Mouse (Mus musculus) layer of hippocampus, postnatal 36 days (tissue): ENCODE data around the gene Tmem175. TPM values are rescaled to one million over a fixed set of nuclear protein-coding genes. Genes with fewer than 3 reads are reported as not detected.
"Not testable (repeated sequence)": the region's sequence is repeated elsewhere in the genome, so short reads cannot be mapped to it uniquely, and the experiment has no call there.

Experiments
- DNase-seq, 2 experiments: peaks; one replicate each; pipeline ENCODE4 v3.0.0; 2022
- total RNA-seq, 2 experiments: library from RNA; stranded (reverse); gene quantifications; 2 replicates each; pipeline ENCODE4 v1.2.3; 2021

Tmem175 gene
- total RNA-seq, result 10 to 100 TPM; 40.1 to 43.0 TPM

DNA sequence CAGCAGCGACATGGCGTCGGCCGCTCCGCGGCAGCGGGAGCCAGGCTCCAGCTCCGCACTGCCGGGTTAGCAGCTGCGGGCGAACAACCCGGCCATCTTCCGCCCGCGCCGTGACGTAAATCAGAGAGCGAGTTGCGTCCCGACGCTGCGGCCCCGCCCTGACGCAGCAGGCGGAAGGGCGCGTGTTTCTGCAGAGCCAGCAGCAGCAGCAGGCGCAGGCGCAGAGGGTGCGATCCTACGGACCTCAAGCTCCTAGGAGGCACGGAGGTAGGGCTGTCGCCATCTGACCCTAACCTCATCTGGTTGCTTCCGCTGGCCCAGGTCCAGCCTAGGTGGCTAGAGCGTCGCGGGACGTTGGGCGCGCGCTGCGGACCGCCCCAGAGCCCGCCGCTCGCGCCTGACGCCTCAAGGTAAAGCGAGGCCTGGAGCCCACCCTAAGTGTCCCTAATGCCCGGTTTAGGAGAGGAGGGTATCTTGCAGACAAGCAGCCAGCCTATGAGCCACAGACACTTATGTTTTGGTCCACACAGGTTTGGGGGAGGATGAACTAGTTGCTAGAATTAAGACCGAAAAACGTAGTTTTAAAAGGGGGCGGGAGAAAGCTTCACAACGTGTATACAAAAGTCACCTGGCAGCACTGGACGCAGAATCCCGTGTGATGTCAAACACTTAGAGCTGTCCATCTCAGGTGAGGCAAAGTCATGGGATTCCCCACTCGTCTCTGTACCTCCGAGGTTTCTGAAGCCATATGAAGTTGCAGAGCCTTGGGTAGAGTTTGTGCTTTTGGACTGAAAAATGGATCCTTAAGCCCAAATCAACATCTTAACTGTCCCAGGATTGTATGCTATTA, at the start of gene Tmem175, which contains the start of gene Gak:
Tmem175 (plus strand) TSS at position 137 of the 850 bp plus-strand sequence.
Gak (minus strand) TSS at position 122 of the 850 bp plus-strand sequence.
- DNase-seq, result peak; percentile 91 to 93

DNA sequence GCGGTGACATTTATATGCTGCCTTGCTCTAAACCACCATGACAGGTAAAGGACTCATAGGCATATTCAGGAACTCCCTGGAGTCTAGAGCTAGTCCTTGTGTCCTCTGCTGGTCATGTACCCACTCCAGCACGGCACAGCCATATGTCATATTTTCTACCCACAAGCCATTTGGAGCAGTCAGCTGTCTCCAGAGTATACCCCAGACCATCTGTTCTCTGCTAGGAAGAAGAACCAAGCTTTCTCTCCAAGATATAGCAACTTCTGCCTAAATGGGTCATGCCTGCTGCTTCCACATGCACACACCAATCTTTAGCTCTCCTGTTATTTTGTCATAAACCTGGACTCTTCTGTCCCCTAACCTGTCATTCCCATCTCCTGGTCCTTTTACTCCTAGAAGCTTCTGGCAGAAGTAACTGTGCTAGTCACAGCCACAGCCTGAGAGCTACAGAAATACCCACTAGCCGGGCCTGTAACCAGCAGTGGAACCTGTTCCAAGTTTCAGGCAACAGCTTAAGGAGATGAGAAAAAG, 48.1 kb upstream of the Tmem175 start:
- peak; percentile 45 to 55 for DNase-seq

DNA sequence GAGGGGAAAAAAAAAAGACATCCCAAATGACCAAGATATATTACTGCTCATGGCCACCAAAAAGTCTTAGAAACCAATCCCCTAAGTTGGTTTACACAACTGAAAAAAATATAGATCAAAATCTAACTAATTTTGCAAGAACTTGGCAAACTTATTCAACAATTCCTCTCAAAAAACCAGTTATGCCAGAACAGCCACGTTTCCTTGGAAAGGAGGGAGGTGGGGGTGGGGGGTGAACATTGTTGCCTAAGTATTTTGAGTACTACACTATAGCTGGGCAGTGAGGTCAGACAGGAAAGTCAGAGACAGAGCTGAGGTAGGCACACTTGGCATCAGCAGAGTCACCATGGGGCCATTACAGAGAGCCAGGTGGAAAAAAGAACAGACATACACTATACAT, 29.6 kb upstream of the Tmem175 start:
- DNase-seq, result no peak

DNA sequence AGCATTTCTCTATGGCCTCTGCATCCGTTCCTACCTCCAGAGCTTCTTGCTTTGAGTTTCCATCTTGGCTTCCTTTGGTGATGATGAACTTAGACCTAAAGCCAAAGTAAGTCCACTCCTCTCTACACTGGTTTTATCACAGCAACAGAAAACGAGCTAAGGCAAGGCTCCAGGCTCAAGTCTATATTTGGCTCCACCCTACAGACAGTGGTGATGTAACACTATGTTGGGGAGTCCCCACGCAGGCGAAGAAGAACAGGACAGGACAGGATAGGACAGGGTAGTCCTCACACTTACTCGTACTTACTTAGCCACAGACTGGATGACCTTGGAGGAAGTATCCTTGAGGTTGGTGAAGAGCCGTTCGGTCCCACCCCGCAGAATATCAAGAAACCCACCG, 27.0 kb upstream of the Tmem175 start:
- no peak for DNase-seq

DNA sequence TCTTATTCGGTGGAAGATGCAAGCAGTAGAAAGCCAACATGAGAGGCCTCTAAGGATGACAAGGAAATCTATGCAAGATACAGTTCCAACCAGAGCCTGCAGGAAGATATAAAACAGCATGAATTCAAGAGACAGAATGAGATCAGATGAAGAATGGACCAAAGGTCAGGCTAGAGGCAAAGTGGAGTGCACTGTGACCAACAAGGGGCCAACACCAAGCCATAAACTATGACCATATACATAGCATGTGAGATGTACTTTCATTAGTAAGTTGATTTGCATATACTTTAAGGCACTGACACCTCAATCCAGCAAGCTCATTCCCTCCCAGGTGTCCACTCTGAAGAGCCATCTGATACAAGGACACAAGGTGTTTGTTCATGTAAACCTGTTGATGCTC, 19.1 kb upstream of the Tmem175 start:
- DNase-seq, result no peak

DNA sequence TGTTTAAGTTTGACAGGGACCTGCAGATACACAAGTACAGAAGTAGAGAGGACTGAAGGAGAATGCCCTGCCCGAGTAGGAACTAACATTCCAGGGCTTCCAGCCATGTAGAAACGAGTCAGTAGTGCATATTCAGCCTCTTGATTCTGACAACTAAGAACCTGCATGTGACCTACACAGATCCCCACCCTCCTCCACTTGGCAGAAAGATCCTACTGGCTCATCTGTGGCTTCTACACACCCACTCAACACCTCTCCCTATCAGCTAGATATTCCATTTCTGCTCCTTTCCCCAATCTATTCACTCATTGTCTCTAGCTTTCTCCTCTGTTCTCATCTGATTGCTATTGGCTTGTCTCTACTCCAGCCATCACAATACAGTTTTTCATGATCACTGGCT, 7.7 kb upstream of the Tmem175 start:
- DNase-seq, result peak in 1 of 2 experiments; percentile 30

DNA sequence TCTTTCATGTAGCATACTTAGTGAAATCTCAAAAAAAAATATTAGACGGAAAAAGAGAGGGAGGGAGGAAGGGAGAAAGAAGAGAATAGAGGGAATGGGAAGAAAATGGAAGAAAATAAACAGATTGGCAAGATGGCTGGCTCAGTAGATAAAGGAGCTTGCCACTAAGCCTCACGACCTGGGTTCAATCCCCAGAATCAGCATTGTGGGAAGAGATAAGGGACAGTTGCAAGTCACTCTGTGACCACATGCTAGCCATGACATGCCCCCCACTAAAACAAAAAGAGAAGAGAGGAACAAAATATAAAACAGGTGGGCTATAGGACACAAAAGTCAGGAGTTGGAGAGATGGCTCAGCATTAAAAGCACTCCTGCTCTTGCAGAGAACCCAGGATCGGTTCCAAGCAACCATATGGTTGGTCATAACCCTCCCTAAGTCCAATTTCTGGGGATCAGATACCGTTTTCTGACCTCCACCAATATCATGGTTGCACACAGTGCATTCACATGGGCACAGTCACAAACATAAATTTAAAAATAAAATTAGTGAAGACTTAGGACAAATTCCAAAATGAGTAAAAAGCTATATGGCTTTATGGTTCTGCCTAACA, 3.4 kb upstream of the Tmem175 start:
- DNase-seq, result no peak

DNA sequence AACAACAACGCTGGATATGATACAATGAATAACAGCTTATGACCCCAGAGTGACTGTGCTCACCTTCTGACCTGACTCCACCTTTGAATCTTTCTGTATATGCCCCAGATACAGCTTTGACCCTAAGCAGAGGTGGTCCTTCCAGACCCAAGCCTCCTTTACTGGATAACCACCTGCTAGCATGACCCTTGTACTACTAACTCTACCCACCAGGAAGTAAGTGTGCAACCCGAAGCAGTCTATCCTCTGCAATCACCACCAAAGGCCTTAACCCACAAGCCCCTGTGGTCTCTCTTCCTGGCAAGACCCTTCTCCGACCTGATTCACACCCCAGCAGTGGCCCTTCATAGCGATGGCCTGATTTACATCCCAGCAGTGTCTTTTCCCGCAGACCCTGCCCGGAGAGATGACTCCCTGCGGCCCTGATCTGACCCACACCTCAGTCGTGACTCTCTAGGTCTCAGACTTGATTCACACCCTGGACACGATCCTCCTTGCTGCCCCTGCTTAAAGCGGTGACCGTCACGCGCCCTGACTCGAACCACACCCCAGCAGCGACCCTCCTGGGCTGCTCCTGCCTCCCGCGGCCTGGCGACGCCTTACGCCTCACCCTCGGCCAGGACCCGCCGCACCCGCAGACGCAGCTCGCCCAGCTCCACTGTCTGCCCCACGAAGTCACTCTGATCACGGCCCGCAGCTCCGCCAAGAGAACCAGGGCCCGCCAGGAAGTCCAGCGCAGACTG, 508 bp upstream of the Tmem175 start:
- no peak for DNase-seq

DNA sequence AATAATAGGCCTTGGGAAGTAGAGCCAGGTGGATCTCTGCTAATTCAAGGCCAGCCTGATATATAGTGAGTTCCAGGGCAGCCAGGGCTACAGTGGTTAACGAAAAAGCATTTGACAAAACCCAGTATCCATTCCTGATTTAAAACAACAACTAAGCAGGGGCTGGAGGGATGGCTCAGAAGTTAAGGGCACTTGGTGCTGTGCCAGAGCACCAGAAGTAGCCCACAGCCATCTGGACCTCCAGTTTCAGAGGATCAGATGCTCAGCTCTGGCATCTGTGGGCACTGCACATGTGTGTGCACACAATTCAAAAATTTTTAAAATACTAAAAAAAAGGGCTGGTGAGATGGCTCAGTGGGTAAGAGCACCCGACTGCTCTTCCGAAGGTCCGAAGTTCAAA, 4.1 kb downstream of the Tmem175 start:
- DNase-seq, result no peak

DNA sequence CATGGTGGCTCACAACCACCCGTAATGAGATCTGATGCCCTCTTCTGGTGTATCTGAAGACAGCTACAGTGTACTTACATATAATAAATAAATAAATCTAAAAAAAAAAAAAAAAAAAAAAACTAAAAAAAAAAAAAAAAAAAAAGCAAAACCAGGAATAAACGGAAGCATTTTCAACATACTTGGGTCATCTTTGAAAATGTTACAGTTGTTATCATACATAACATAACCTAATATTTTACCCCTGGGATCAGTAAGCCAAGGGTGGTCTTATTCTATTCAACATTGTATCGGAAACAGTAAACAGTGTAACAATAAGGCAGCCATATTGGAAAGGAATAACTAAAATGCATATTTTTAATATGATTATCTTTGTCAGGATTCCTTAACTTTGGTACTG, 4.5 kb downstream of the Tmem175 start:
- DNase-seq, result not testable (repeated sequence)

DNA sequence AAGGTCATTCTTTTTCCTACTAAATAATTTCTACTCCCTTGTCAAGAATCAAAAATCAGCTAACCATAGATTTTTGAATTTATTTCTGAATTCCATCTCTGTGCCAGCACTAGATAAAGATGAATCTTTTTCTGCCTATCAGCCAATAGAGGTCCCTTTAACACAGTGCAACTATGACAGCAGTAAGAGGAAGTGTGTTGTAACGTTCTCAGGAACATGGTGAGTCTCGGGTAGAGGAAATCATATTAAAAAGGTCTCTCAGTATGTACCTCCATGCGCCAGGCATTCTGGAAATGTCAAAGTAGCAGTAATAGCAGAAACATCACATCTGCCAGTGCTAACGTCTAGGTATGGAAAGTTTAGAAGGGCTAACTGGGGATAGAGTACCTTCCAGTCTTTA, 6.6 kb downstream of the Tmem175 start:
- DNase-seq, result no peak

DNA sequence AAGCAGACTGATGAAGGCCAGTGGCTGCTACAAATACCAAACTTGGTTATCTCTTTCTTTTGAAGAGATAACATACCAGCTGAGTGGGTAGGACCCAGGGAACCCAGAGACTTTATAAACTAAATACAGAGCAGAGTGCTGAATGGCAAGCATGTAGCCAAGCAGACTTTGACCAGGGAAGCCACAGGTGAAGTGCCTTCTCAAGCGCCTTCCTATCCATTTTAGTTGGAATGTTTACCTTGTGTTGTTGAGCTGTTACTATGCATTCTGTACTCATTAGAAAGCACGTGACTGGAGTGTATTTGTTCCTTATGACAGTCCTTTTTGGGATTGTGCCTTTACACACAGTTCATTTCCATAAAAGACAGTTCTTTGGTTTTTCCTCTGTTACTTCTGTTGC, 14.1 kb downstream of the Tmem175 start:
- DNase-seq, result no peak

DNA sequence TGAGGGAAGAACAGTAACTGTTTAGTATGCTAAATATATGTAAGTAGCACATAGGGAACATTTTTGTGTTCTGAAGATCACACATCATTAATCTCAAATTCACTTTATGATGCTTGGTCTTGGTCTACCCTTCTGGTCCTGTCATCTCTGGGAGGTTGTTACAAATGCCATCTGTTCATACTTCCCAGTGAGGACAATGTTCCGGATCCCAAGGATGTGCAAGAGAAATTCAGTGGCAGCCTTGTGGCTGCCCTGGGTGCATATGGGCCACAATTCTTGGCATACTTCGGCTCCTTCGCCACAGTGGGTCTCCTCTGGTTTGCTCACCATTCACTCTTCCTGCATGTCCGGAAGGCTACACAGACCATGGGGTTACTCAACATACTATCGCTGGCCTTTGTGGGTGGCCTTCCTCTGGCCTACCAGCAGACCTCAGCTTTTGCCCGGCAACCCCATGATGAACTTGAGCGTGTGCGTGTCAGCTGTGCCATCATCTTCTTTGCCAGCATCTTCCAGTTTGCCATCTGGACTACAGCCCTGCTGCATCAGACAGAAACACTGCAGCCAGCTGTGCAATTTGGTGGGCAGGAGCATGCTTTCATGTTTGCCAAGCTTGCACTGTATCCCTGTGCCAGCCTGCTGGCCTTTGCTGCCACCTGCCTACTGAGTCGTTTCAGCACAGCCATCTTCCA, 16.2 kb downstream of the Tmem175 start:
- no peak for DNase-seq

DNA sequence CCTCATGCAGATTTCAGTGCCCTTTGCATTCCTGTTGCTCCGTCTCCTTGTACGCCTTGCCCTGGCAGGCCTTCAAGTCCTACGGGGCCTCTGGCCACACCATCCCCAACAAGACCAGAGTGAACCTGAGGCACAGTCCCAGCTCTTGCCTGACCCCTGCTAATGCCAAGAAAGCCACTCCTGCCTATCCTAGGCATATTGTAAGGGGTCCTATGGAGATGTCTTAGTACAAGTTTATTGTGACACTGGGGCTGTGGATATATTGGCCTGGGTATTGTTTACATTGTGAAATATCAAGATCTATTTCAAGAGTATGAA, 16.7 kb downstream of the Tmem175 start:
- DNase-seq, result no peak

DNA sequence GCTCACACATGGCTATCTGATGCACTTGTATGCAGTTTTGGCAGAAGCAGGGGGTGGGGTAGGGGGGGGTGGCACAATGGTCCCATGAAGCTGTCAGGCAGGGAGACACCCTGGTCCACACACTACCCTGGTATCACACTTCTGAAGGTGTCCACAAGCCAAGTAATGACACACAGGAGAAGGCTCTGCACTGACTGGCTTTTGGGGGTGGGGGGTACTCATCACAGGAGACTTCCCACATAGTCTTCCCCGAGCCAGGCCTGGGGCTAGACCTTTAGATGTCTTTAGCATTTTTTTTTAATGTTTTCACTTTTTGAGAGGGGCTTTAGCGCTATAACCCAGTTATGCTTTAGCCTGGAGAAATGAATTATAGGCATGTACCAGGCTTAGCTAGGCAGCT, 17.7 kb downstream of the Tmem175 start:
- no peak for DNase-seq

DNA sequence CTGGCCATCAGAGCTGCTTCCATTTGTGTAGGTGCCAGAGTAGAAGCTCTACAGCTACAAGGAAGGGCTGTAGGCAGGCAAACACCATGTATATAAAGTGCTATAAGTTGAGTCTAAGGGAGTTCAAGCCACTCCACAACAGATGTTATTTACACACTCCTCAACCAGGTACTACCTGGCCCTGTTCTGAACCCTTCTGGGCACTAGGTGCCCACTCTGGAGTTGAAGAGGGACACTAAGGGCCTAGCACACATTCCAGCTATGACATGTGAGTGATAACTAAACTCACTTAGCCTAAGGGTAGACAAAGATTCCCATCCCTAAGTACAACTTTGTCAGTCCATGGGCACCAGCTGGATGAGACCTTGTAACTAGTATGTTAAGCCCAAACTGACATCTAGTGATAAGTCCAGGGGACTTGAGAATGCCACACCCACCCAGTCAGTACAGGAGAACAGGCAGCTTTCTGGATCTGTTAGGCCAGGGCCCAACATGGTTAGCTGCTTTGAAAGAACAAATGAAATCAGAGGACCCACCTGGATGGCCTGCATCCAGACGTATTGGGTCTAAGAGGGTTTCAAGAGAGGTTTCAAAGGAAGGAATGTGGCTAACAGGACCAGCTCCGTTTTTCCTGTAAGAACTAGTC, 18.4 kb downstream of the Tmem175 start:
- DNase-seq, result no peak

DNA sequence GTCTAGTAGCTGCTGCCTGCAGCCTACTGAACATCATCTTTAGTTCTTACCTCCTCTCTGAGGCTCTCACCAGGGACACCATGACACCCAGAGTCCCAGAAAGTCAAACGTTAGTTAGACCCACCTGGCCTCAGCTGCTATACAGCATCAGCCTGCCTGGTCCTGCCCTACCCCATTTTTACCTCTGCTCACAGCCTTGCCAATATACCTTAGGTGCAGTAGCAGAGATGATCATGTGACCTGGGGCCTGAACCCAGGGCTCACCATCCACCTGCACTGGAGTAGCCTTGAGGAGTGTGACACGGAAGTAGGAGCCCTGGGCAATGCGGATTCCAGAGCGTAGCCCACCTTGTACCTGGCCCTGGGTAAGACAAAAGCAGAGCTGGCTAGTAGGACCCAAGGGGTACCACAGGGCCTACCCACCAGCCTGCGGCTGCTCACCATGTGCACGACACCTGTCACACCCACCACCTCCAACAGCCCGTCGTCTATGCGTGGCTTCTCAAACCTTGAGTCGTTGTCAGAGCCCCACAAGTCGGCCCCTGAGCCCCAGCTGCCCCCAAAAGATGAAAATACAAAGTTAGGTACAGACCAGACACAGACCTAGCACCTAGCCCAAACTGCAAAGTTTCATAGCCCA, 19.5 kb downstream of the Tmem175 start:
- no peak for DNase-seq

DNA sequence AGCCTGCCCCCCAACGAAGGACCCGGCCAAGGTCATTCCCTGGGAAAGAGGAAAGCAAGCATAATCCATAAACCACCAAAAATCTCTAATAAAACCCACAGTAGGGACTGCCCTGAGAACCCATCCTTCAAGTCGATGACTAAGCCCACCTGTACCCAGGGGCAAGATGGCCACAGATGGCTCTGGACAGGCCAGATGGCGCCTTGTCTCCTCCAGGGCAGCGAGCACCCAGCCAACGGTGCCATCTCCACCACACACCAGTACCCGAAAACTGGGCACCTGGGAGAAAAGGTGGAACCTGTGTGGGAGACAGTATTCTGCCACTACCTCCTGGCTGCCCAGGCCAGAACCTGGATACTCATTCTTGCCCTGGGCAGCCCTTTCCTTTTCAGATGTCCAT, 20.8 kb downstream of the Tmem175 start:
- no peak for DNase-seq

DNA sequence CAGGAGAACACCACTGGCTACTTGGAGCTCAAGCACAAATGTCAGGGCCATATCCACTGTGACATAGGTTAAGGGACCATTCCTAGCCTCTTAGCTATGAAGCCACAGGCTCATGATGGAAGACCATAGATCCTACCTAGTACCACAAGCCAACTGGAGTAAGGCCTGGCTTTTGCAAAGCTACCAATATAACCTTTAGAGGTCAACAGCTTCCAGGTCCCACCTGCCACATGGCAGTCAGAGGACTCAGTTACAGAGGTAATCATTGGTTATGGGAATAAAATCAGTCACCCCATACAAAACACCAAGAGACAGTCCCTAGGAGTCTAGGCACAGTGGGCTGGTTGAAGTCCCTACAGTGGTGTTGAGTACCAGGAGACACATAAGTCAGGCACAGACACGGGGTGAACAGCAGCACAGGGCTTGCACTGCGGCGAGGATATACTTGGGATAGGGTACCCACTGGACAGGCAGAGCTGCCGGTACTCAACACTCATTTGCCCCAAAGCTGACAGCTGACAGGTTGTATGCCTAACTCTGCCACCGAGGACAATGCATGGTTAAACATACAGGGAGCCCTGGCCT, 21.7 kb downstream of the Tmem175 start:
- DNase-seq, result no peak

DNA sequence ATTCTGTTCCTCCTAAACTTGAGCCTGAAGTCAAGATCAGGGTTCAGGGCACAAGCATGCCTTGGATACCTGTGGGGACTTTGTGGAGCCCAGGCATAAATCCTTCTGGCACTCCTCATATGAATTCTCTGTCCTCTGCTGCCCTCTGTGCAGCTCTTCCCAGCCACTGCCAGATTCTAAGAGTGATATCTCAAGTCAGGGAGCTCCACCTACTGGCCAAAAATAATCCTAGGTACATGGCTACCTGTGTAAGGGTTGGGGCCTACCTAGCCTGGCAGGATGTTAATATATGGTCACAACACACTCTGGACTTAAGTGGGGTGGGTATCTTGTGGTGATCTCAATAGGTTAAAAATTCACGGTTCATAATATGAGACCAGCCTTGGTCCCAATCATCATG, 22.3 kb downstream of the Tmem175 start:
- DNase-seq, result no peak

DNA sequence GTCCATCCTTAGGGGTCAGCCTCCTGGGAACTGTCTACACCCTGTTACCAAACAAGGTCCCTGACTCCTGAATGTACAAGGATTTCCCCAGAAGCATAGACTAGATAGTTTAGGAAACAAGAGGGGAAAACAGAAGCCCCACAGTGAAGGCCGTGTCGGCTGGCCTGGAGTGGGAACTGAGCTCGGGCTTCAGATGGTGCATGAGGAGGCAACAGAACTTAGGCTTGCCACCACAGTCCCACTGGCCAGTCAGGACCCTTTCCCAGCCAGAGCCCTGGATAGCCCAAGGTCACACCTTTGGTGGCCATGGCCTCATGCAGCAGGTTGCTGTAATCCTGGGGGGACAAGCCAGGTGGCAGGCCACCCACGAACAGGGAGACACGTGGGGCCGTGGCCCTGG, 23.8 kb downstream of the Tmem175 start:
- DNase-seq, result peak in 1 of 2 experiments; percentile 2
